Mouse (Mus musculus) lung, embryonic 16.5 days (tissue): ENCODE measurements around the gene Clec2l. TPM values are rescaled to one million over a fixed set of nuclear protein-coding genes. Genes with fewer than 3 reads are reported as not detected.

Experiments used
- ATAC-seq: fragments of 200-750 bp; cut with Nextera tagmentation; 2 replicates; pipeline ENCODE4 v1.8.0; 2017; ENCODE audit warnings: low read depth, mild to moderate bottlenecking, moderate library complexity
- H3K27ac ChIP-seq: fragments of 300-500 bp; sonication (generic); 2 replicates; pipeline ENCODE4 v1.5.1; 2014; ENCODE audit warnings: mild to moderate bottlenecking, control low read depth, low read length
- H3K27me3 ChIP-seq: fragments of 300-500 bp; sonication (generic); 2 replicates; pipeline ENCODE4 v1.6.1; 2014; ENCODE audit warnings: low read depth, low read length, mixed read lengths; ENCODE audit not compliant: control insufficient read depth, insufficient read depth
- H3K36me3 ChIP-seq: fragments of 300-500 bp; sonication (generic); 2 replicates; pipeline ENCODE4 v1.6.1; 2014; ENCODE audit warnings: low read length; ENCODE audit not compliant: control insufficient read depth, insufficient read depth
- H3K4me1 ChIP-seq: fragments of 300-500 bp; sonication (generic); replicated peaks from 2 replicates; pipeline ENCODE4 v1.6.1; 2014; ENCODE audit warnings: low read length, mixed read lengths; ENCODE audit not compliant: control insufficient read depth, insufficient read depth
- H3K4me2 ChIP-seq: fragments of 300-500 bp; sonication (generic); 2 replicates; pipeline ENCODE4 v1.6.1; 2014; ENCODE audit warnings: low read depth, low read length, control low read depth
- H3K4me3 ChIP-seq: fragments of 300-500 bp; sonication (generic); 2 replicates; pipeline ENCODE4 v1.5.1; 2014; ENCODE audit warnings: mild to moderate bottlenecking, low read length, control low read depth
- H3K9ac ChIP-seq: fragments of 300-500 bp; sonication (generic); 2 replicates; pipeline ENCODE4 v1.6.1; 2014; ENCODE audit warnings: low read length, control low read depth
- H3K9me3 ChIP-seq: fragments of 300-500 bp; sonication (generic); 2 replicates; pipeline ENCODE4 v1.6.1; 2016; ENCODE audit warnings: low read length; ENCODE audit not compliant: control insufficient read depth
- WGBS: fragments of 180-500 bp; shearing (Covaris S2); extraction: QIAGEN DNeasy Blood & Tissue Kit; methylation state at CpG from one replicate; pipeline ENCODE4 v1.1.7; 2014; 5-methylcytosine and 5-hydroxymethylcytosine counted together
- polyA plus RNA-seq: library from polyadenylated mRNA; unstranded; fragments of >200 nt; fragmentation: Nextera tagmentation; extraction: Ambion mirVana; gene quantifications from 2 replicates; pipeline ENCODE4 v1.2.1, GENCODE M21; 2015

The Clec2l gene
- polyA plus RNA-seq, 1 experiment from 2014 or later = 0.51 TPM

- ATAC-seq = no peak
- H3K27ac ChIP-seq = no peak overlapping the region
- no peaks in the 10 kb centered on the region for H3K9me3 ChIP-seq
- peaks cover 25% of the 10 kb centered on the region for H3K36me3 ChIP-seq
- 76% methylated on average over 1 of the region's 1 CpGs for WGBS
- H3K4me3 ChIP-seq = no peak overlapping the region
- no peaks in the 10 kb centered on the region for H3K27me3 ChIP-seq
- H3K4me2 ChIP-seq = no peak overlapping the region
- no peak overlapping the region for H3K9ac ChIP-seq
- H3K4me1 ChIP-seq = no peaks in the 10 kb centered on the region
Observed at GRCm38 (mm10) chr6:38721361-38721760, 58.5 kb downstream of the Clec2l start.

GRCm38 (mm10) chr6:38725515-38725914 is 62.6 kb downstream of the Clec2l start:
- H3K9me3 ChIP-seq = no peaks in the 10 kb centered on the region
- H3K27me3 ChIP-seq = no peaks in the 10 kb centered on the region
- H3K9ac ChIP-seq = no peak overlapping the region
- H3K36me3 ChIP-seq = peaks cover 13% of the 10 kb centered on the region
- H3K4me2 ChIP-seq = no peak overlapping the region
- H3K27ac ChIP-seq = no peak overlapping the region
- H3K4me1 ChIP-seq = no peaks in the 10 kb centered on the region
- 89% methylated on average over 3 of the region's 3 CpGs for WGBS
- no peak for ATAC-seq
- H3K4me3 ChIP-seq = no peak overlapping the region

Other genes starting within 250 kb of the Clec2l start
- gene Ubn2, start 229.1 kb upstream of the Clec2l start, polyA plus RNA-seq = 11.2 and 14.1 TPM in 2 replicates
- 108 and 118 TPM in 2 replicates for gene Fmc1, start 129.6 kb upstream of the Clec2l start, polyA plus RNA-seq
- gene Luc7l2, start 111.7 kb upstream of the Clec2l start, polyA plus RNA-seq = 40.8 and 44.2 TPM in 2 replicates
- 0.09 and 0.15 TPM in 2 replicates for gene Klrg2, start 25.8 kb upstream of the Clec2l start, polyA plus RNA-seq
- gene Tbxas1, start 212.3 kb downstream of the Clec2l start, polyA plus RNA-seq = 3.9 and 4.1 TPM in 2 replicates
- gene Hipk2, start 213.1 kb downstream of the Clec2l start, polyA plus RNA-seq = 19.8 and 21.0 TPM in 2 replicates